Mouse (Mus musculus) heart, adult 2 months (tissue): ENCODE measurements around the gene Xndc1.

Experiments used
- CTCF ChIP-seq: fragments of 200-600 bp; IDR thresholded peaks from 2 replicates; pipeline ENCODE4 v1.8.1; 2022; ENCODE audit warnings: antibody characterized with exemption, mild to moderate bottlenecking, moderate library complexity
- POLR2A ChIP-seq: fragments of 200-500 bp; IDR thresholded peaks from 2 replicates; pipeline ENCODE4 v1.6.1; 2011; ENCODE audit warnings: mild to moderate bottlenecking, low read depth, low read length, control low read depth; ENCODE audit not compliant: insufficient read depth

DNA sequence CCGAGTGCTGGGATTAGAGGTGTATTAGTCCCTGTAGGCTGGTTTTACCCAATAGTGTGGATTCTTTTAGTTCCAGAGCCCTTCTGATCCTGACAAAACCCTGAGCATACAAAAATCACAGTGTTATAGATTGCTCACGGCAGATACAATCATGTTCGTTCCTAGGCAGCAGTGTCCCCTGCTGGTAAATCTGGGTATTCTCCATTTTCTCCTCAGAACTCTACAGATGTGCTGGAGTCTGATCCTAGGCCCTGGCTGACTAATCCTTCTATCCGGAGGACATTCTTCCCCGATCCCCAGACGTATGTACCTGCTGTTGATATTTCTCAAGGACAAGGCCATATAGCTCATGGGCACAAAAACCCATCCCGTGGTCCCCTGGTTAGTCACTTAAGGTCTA lies 13.2 kb downstream of the Xndc1 start:
- peak; percentile 80 for TF ChIP-seq CTCF
- no peak for TF ChIP-seq POLR2A
